Mouse (Mus musculus) lung, adult 18-20 months (tissue): ENCODE data around the gene Zfp980.
"Not testable (repeated sequence)": the region's sequence is repeated elsewhere in the genome, so short reads cannot be mapped to it uniquely, and the experiment has no call there.

Experiments
- DNase-seq, 2 experiments: peaks; one replicate each; pipeline ENCODE4 v3.0.0; 2022; ENCODE audit warnings: mixed read lengths in 2 of 2

Zfp980 gene

DNA sequence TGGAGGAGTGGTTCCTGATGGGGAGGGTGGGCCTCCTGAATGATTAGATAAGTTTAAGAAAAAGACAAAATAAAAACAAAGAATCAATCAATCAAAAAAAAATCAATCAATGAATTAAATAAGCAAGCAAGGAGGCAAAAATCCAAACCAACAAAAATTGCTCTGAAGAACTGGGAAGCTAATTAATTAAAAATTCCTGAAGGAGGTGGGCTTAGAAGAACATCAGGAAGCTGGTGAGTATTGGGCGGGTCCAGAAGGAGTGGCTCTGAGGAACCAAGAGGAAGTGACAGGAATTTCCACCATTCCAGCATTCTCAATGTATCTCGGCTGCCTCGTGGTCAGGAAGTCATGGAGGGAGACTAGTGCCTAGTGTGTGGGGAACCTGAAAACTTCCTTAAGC is at the start of gene Zfp980:
Gene Zfp980 (plus strand): TSS at position 301 of the 400 bp plus-strand sequence.
- DNase-seq, result not testable (repeated sequence)

DNA sequence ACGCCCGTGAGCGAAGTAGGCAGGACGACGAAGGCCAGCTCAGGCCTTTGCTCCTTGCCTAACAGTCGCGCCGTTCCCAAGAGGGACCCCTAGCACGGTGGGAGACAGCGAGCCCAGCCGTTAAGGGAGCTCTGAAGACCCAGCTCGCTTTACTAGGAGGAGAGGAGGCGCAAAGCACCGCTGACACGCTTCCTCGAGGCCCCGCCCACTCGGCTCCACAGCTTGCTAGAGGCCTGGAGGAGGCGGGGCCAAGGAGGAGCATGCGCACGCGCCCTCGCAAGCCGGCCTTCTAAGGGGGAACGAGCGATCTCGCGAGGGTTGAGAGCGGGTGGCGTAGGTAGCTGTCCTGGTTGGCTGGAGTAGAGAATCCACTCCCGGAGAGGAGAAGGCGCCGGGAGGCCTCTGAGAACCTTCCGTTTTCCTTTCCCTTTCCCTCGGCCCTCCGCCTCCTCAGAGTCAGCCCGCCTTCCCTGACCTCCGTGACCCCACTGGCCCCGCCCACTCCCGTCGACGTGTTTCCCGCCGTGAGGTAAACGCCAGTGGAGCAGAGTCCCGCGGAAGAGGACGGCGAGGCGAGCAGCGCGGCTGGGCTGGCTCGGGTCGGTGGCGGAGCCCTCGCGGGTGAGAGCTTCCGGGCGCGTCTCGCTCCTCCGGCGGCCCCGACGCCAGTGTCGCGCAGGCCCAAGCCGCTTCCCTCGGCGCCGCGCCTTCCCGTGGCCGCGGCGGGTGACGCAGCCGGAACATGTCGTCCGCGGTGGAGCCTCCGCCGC is 29.9 kb upstream of the Zfp980 start:
- not testable (repeated sequence) for DNase-seq

DNA sequence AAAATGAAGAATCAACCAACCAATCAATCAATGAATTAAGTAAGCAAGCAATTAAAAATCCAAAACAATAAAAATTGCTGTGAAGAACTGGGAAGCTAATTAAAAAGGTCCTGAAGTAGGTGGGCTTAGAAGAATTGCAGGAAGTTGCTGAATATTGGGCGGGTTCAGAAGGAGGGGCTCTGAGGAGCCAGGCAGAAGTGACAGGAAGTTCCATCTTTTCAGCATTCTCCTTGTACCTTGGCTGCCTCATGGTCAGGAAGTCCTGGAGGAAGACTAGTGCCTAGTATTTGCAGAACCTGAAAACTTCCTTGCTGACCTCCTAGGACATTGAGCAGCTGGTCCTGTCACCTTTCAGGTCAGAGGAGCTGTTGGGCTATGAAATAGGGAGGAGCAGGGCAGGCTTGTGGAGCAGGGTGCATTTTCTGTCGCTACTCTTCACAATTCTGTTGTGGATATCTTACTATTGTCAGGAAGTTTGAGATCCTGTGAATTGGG is 3.8 kb downstream of the Zfp980 start:
- not testable (repeated sequence) for DNase-seq

DNA sequence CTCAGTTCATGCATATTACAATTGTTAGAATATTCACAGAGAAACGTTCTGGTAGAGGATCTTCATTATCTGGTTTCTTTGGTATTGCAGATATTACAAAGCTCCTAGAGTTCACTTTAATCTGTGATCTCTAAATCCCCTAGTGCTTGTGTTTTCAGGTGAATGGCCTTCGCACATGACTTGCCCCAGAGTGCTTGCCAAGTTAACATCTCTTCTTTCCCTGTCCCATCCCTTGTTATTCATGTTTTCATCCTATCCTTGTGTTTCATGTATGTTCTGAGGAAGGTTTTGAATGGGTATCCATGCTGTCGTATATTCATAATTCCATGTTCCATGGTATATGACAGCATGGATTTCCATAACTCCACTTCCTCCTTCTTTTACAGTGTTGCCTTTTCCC is 9.7 kb downstream of the Zfp980 start:
- DNase-seq, result not testable (repeated sequence)

DNA sequence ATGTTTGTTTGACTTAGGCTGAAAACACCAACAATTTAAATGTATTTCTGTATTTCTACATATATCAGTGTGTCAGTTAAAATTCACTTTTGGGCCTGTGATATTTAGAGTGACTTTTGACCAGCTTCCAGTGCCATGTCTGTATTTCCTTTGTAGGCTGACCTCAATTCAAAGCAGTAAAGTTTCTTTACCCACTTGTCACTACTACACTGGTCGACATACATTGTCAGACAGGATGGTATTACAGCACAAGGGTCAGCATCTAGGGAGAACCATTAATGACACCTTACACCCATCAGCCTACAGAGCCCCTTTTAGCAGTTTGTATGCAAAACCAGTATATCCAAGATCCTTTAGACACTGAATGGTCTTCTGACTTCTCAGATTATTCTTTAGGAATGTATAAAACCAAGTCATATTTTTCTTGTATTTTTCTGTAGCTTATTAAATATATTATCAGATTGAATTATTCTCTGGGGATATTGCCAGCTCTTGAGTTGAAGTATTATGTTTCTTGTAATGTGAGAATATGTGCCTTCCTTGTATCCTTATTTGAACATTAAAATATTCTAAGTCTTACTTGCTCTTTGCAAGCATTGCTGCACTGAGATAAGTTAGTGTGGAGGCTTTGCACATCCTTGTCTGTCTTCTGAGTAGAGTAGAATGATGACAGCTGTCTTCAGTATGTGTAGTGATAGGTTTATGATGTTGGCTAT is 10.3 kb downstream of the Zfp980 start:
- DNase-seq, result not testable (repeated sequence)

DNA sequence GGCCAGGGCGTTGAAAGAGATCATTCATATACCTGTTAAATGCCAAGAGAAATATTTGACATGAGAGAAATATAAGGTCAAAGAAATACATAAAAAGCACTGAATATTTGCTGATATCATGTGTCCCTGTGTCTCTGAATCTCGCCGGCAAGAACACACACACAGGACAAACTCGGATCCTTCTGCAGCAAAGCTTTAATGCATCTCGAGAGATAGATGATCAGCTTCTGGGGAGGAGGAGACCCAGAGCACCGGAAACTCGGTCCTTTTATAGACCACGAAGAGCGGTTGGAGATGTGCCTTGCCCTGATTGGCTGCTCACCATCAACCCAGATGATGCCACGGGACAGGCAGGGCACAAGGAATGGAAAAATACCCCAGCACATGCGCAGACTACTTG is 11.5 kb downstream of the Zfp980 start:
- DNase-seq, result not testable (repeated sequence)

DNA sequence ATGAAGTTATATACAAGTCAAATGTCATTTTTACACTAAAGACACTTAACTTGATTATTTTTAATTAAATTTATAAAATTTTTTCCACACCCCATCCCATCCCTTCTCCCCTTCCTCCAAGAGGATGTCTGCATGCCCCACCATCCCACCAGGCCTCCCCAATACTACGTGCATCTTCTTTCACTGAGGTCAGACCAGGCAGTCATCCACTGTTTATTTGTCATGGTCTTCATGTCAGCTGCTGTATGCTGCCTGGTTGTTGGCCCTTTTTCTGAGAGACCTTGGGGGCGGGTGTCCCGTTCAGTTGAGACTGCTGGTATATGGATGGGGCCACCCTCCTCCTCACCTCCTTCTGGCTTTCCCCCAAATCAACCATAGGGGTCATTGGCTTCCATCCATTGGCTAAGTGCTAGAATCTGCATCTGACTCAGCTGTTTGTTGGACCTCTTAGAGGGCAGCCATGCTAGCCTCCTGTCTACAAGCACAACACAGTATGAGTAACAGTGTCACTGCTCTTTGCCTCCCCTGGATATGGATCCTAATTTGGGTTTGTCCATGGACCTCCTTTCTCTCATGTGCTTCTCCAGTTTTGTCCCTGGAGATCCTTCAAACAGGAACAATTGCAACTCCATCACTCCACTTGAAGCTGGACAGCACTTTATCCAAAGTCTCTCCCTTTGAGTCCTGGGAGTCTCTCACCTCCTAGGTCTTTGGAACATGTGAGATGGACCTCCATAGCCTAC is 12.7 kb downstream of the Zfp980 start:
- DNase-seq, result not testable (repeated sequence)

DNA sequence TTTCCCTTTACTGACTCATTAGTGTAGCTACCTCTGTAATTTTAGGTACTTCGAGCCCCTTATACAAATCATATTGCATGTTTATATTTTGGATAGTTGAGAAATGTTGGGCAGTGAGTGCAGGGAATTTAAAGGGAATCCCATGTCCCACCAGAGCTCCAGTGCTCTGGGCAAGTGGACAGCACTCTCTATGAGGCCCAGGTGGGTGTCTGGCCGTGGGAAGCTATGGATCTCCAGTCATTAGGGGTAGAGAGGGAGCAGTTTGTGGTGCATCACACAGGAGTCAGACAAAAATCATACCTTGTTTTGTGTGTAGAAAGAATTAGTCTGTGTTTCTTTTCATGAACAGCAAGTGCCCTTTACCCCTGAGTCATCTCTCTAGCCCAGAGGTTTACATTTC is 15.6 kb downstream of the Zfp980 start:
- DNase-seq, result not testable (repeated sequence)

DNA sequence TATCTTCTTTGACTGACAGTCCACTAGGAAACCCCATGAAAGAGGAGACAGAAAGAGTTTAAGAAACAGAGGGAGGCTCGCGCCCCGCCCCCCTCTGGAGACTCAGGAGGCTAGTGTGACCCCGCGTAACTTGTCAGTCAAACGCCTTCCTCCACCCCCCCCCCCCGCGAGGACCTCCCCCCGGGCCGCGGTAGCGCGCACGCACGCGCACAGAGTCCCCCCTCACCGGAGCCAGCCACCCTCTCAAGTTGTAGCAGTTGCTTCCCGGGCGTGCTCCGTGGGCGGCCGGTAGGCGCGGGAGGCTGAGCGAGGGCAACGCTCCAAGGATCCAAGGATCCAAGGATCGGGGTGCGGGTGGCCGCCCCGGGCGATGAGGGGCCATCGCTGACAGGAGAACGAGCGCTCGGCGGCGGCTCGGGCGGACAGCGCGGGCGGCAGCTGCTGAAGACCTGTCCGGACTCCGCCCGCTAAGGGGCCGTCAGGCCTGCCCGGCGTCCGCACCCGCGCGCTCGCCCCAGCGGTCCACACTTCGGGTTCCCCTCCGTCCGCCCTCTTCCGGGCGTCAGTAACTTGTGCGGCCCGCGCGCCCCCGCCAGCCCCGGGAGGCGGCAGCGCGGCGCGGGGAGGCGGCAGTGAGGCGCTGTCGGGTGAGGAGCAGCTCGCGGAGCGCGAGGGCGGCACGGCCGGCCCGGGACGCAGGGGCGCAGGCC is 74.6 kb downstream of the Zfp980 start:
- not testable (repeated sequence) for DNase-seq

DNA sequence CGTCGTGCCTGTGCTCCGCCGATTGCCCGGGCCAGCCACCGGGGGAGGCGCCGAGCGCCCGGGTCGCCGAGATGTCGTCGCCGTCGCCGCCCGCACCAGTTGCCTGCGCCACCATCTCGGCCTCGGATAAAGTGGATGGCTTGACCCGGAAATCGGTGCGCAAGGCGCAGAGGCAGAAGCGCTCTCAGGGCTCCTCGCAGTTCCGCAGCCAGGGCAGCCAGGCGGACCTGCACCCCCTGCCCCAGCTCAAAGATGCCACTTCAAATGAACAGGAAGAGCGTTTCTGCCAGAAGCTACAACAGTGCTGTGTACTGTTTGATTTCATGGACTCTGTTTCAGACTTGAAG is 75.1 kb downstream of the Zfp980 start:
- not testable (repeated sequence) for DNase-seq
